Mouse (Mus musculus) heart, adult 2 months (tissue): ENCODE results near the gene Cacna1c.

Experiments used
- CTCF ChIP-seq: fragments of 200-600 bp; IDR thresholded peaks from 2 replicates; pipeline ENCODE4 v1.8.1; 2022; ENCODE audit warnings: antibody characterized with exemption, mild to moderate bottlenecking, moderate library complexity
- POLR2A ChIP-seq: fragments of 200-500 bp; IDR thresholded peaks from 2 replicates; pipeline ENCODE4 v1.6.1; 2011; ENCODE audit warnings: mild to moderate bottlenecking, low read depth, low read length, control low read depth; ENCODE audit not compliant: insufficient read depth

- TF ChIP-seq CTCF: no peak
- no peak for TF ChIP-seq POLR2A
Observed at GRCm38 (mm10) chr6:118926669-118927068, 269.5 kb downstream of the Cacna1c start.
